Mouse (Mus musculus): ENCODE data around the gene Irf2bpl.

Gene Irf2bpl

GRCm38 (mm10) chr12:86885746-86886145 is 1.1 kb upstream of the Irf2bpl start:
- no peak for DNase-seq (ENCODE audit: low read depth, low spot score)

- DNase-seq (ENCODE audit: low read depth, low spot score) = no peak
These were observed 738 bp upstream of the Irf2bpl start for GRCm38 (mm10) chr12:86885336-86885735.

DNA sequence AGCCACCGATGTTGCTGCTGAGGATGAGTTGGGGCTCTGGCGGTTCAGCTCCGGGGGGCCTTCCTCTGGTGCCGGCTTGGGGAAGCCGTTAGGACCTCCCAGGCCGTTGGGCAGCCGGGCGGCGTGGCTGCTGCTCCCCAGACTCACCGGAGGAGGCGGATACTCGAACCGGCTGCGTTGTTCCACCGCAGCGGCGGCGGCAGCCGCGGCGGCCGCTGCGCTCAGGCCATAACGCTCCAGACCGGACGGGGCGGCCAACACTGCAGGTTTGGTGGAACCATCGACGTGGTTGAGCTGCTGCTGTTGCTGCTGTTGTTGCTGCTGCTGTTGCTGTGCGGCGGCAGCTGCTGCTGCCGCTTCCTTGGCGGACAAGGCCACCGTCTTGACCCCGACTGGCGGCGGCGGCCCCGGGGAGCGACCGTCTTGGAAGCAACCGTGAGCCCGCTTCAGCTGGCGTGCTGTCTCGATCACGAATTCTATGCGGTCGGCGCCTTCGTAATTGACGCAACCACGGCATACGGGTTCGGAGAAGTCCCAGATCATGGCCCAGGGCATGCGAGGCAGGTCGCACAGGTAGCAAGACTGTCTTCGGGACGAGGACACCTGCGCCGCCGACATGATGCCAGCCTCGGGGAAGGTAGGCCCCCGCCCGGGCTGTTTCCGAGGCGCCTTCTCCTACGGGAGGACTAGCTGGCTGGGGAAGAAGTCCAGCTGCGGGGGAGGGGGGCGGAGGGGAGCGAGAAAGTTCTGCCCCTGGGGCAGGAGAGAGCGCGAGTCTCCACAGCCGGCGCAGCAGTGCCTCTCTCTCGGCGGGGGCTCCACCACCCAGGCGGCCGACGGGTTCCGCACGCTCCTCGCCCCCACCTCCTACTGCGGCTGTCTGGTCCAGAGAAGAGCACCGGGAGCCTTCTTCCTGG is 1.1 kb downstream of the Irf2bpl start:
- no peak for DNase-seq (ENCODE audit: low read depth, low spot score)

DNA sequence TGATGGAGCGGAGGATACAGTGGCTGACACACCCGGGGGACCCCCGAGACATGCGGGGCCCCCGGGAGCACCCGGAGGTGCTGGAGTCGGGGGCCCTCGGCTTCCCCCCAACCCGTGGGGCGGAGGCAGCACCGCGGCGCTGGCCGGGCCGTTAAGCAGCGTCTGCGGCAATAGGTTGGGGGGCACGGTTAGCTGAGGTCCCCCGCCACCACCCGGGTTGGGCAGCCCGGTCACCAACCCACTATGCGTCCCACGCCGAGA is 1.6 kb downstream of the Irf2bpl start:
- DNase-seq (ENCODE audit: low read depth, low spot score) = no peak

DNA sequence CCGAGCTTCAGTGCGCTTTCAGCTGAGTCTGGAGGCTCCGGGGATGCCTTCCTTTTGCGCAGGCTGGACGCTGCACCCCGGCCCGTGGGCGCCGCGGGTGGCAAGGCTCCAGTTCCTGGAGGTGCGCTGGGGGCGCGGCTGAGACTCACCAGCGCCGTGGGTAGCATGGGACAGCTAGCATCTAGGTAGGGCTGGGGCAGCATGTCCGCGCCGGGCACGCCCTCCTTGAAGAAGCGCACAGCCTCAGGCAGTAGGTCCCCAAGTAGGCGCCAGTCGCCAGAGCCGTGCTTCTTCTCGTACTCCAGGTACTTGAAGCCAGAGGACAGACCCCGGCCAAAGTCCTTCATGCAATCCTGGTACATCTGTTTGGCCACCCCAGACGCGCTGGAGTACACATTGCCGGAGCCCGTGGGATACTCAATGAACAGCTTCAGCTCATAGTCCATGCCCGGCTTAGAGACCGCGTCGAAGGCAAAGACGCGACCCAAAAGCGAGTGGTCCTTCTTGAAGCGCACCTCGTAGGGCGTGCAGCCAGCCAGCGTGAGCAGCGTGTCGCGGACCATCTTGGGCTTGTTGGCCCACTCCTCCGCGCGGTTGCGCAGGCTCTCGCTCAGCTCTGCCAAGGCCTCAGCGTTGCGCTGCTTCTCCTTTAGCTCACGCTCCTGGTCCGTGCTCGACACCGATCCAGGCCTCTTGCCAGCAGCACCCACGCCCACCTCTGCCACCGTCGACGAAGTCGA is 2.1 kb downstream of the Irf2bpl start:
- no peak for DNase-seq (ENCODE audit: low read depth, low spot score)

DNA sequence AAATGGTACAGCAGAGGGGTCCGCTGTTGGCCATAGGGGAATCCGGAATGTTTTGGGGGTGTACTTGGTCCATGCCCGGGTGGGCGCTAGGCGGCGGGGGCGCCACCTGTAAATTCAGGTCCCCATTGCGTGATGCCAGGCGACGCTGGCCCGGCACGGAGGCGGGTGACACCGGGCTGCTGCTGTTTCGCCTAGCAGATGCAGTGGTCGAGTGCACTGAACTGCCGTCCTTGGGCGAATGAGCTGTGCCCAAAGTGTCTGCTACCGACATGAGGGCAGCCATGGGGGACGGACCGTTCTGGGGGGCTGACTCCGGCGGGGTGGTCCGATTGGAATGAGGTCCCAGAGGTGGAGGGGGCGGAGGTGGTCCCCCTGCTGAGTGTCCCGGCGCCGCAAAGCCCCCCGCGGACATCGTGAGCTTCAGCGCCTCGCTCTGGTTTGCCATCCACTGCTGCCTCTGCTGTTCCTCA is 2.8 kb downstream of the Irf2bpl start:
- no peak for DNase-seq (ENCODE audit: low read depth, low spot score)

- DNase-seq (ENCODE audit: low read depth, low spot score) = no peak
These were observed 4.4 kb downstream of the Irf2bpl start for GRCm38 (mm10) chr12:86880090-86880723.

- DNase-seq (ENCODE audit: low read depth, low spot score) = no peak
These were observed 5.0 kb downstream of the Irf2bpl start for GRCm38 (mm10) chr12:86879446-86880085.

DNA sequence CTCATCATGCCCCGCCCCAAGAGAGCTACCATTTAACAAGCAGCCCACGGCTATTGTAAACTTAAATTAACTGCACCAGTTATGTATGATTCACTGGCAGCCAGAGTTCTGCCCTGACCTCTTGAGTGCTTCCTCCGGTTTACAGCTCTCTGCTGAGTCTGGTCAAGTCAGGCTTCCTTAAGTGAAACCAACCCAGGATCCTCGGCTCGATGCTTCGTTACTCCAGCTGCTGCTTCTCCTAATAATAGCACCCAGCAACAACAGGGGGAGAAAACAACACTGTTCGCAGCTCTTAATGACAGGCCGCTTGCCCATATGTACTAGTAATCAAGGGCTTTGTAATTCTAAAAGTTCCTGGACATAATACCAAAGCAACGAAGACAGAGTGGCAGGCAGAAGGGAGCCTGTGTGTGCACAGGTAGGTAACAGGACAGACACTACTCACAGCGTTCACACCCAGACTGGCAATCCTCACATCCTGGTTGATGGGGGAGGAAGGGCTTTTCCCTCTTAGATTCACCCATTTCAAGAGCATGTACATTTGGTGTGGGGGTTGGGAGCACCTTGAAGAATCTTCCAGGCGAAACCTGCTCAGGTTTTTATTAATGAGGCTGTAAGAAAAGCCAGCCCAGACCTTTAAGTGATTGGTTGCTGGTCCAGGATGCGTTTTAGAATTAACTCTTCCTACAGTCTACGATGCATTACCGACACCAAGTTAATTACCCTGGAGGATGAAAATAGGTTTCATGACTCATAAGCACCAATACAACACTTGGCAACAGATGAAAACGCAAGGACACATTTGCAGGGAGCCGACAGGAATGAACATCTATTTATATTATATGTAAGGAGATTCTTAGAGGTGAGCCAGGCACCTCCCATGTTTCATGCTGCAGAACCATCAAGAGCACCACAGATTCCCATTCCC is 5.9 kb downstream of the Irf2bpl start:
- no peak for DNase-seq (ENCODE audit: low read depth, low spot score)

DNA sequence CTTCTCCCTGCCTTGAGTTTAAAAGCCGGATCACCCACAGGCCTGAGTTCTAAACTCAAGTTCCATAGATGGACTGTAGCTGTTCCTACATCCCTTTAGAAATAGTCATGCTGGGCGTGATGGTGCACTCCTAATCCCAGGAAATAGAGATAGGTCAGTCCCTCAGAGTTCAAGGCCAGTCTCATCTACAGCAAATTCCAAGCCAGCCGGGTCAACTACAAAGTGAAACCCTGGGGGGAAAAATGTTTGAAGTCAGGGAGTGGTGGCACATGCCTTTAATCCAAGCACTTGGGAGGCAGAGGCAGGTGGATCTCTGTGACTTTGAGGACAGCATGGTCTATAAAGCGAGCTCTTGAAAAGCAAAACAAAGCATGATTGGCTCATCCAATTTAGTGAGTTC is 7.6 kb downstream of the Irf2bpl start:
- DNase-seq (ENCODE audit: low read depth, low spot score) = no peak

DNA sequence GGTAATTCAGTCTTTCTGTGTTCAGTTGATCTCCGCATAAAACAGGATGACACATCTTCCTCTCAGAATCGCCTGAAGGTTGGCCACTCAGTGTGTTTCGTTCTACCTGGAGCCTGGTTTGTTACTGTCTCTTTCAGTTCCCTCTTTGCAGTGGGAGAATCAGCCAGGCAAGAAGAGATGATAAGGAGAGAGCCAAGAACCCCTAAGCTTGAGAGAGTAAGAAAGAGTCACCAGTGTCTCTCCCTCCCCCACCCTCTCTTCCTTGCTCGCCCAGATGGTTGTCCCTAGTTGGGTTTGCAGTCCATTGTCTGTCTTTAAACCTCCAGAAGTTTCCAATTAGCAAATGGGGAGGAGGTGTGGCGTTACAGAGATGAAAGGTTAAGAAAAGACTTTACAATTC is 8.5 kb downstream of the Irf2bpl start:
- no peak for DNase-seq (ENCODE audit: low read depth, low spot score)

DNA sequence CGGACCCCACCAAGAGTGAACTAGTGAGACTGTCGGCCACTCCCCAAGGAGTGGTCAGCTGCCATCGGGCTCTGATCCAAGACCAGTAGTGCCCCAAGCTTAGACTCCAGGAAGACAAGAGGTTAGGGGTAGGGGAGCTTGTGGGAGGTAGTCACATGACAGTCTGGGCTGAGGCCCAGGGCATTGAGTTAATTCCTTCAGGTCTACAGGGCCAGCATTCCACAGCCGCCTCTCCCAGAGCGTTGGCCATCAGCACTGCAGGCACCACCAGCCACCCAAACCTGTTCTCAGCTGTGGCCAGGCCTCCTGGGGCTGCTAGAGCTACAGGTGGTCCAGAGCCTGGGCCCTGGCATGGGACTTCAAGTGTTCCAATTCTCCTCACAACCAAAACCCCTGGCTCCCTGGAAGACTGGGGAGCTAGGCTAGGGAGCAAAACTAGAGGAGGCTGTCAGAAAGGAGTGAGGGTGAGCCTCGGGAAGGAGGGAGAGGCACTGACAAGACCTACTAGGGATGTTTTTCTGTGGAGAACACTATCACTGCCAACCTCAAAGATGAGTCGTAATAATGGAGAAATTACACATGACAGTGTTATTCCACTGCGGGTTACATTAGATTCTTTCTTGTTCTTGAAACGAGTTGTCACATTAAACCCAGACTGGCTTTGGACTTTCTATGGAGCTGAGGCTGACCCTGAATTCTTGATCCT is 12.1 kb downstream of the Irf2bpl start:
- no peak for DNase-seq (ENCODE audit: low read depth, low spot score)

GRCm38 (mm10) chr12:86871666-86872334 is 12.8 kb downstream of the Irf2bpl start:
- DNase-seq (ENCODE audit: low read depth, low spot score) = no peak

- no peak for DNase-seq (ENCODE audit: low read depth, low spot score)
These were observed 13.6 kb downstream of the Irf2bpl start for GRCm38 (mm10) chr12:86870996-86871395.

DNA sequence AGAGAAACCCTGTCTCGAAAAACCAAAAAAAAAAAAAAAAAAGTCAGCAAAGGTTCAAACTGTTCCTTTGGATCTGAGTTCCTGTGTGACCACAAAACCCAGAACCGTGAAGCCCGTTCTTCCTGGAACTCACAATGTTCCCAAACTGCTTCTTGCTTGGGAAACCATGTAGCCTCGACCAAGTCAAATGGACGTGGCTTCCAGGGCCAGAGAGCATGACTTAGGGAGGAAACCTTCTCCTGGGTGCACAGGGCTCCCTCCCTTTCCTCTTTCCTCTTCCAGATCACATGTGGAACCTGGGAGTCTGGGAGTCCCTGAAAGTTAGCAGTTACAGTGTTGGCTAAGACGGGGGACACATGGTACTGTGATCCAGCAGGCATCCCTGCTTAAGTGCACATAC is 14.8 kb downstream of the Irf2bpl start:
- DNase-seq (ENCODE audit: low read depth, low spot score) = no peak

DNA sequence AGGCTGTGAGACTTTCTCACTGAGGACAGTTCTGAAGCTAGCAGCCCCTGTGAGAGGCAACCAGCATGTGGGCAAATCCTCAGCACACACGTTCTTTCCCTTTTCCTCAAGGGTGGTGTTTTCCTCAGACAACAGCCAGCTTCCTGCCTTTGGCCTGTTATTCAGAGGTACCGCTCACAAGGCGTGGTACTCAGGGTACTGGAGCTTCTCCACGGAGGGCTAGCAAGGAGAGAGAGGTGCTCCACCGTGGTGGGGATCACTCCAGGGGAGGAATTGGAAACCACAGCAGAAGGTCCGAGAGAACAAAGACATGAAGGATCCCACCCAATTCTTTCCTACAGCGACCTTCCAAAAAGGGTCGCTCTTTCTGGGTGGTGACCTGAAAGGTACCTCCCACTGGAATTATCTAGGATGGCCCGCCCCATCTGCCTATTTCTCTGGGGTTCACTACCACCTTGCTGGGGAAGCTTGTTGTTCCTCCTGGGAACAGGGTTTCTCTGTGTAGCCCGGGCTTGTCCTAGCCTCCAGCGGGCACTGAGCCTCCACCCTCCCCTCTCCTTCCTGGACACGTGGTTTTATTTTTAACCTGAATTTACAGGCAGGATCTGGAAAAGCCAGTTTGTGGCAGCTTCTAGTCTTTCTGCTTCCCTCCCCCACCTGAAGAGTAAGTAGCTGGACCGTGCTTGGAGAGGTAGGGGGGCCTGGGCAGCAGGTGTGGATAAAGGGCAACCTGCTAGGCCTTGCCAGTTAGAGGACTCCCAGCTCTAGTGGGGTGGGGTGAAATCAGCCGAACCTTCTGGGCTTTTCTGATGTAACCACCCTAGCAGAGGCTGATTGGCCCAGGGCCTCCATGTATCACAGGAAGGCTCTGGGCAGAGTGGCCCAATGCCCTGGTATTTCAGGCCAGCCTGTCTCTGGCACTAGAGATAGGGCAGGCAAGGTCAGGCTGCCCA is 17.1 kb downstream of the Irf2bpl start:
- DNase-seq (ENCODE audit: low read depth, low spot score) = no peak

DNA sequence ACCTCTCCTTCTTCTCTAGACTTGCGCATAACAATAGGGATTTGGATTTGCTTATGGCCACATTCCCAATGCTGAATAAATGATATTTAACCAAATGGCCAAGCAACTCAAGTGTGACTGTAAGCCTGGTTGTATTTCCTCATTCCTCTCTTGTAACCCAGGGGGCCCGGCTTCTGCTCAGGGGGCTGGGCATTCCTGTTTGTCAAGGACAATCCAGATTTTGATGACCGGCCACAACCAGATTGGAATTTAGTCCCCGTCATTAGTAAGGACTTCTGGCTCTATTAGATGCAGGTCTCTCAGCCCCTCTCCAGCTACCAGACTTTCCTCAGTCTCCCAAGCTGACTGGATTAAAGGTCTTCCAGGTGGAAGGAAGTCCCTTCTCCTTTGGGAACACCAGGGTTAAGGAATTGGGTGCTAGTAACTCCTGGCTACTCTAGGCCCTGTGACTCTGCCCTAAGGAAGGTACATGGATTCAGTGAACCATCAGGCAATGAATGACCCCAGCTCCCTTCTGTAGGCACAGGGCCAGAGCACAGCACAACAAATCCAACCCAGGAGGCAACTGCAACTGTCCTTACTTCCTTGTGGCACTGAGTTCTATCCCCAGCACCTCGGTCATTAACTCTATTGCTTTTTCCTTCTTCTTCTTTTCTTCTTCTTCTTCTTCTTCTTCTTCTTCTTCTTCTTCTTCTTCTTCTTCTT is 20.1 kb downstream of the Irf2bpl start:
- DNase-seq (ENCODE audit: low read depth, low spot score) = no peak

Measured in c-Kit-negative CD71-positive TER-119-positive erythroid progenitor cells, embryonic 14.5 days (primary cell).